Mouse (Mus musculus): ENCODE data around the gene Rprd2. TPM values are rescaled to one million over a fixed set of nuclear protein-coding genes. Genes with fewer than 3 reads are reported as not detected.
"Not testable (repeated sequence)": the region's sequence is repeated elsewhere in the genome, so short reads cannot be mapped to it uniquely, and the experiment has no call there.

Gene Rprd2
- polyA plus RNA-seq (2016; fragmentation: Nextera tagmentation; extraction: Ambion mirVana), result 25.5 and 25.9 TPM in 2 replicates

GRCm38 (mm10) chr3:95818571-95819288 lies at the start of gene Rprd2:
Gene Rprd2 (minus strand): TSS chr3:95818863.
- Histone ChIP-seq H3K27me3 (replicated peaks) (no peaks in the 10 kb centered on the region), H3K4me3 (peak within 1 kb of the TSS; percentile 81), H3K27ac (ENCODE audit: poor library complexity, severe bottlenecking) (peak within 1 kb of the TSS; percentile 100), H3K9ac (peak within 1 kb of the TSS; percentile 94), H3K4me2 (peak within 1 kb of the TSS; percentile 76), H3K4me1 (replicated peaks) (peaks cover 15% of the 10 kb centered on the region), H3K9me3 (replicated peaks) (no peaks in the 10 kb centered on the region), H3K36me3 (0 out of 2 replicates have a peak, but pooled peaks cover 5% of the 10 kb centered on the region)
- ATAC-seq (ENCODE audit: insufficient number of reproducible peaks, low FRiP score), result peak; percentile 66
- 0% methylated on average over 56 of the region's 60 CpGs for WGBS

DNA sequence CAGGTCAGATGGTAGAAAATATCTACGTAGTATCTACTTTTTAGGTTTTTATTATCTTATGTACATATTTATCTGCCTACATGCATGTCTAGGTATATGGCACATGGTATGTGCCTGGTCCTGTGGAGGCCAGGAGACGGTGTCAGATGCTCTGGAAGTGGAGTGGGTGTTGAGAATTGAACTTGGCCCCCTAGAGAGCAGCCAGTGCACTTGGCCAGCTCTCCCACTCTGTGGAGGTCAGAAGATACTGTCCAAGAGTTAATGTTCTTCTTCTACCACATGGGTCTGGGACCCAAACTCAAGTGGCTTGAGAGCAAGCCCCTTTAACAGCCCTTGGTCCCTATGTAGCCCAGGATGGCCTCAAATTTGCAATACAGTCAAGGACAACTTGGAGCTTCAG lies 48.7 kb upstream of the Rprd2 start:
- no peak overlapping the region for H3K9ac ChIP-seq
- no peak overlapping the region for H3K4me3 ChIP-seq
- no peaks in the 10 kb centered on the region for H3K27me3 ChIP-seq (replicated peaks)
- no peaks in the 10 kb centered on the region for H3K9me3 ChIP-seq (replicated peaks)
- H3K27ac ChIP-seq (ENCODE audit: poor library complexity, severe bottlenecking), result no peak overlapping the region
- no peak for ATAC-seq (ENCODE audit: insufficient number of reproducible peaks, low FRiP score)
- H3K36me3 ChIP-seq, result peaks cover 54% of the 10 kb centered on the region
- no peak overlapping the region for H3K4me2 ChIP-seq
- peaks cover 14% of the 10 kb centered on the region for H3K4me1 ChIP-seq (replicated peaks)
- WGBS, result 84% methylated on average over 2 of the region's 2 CpGs

DNA sequence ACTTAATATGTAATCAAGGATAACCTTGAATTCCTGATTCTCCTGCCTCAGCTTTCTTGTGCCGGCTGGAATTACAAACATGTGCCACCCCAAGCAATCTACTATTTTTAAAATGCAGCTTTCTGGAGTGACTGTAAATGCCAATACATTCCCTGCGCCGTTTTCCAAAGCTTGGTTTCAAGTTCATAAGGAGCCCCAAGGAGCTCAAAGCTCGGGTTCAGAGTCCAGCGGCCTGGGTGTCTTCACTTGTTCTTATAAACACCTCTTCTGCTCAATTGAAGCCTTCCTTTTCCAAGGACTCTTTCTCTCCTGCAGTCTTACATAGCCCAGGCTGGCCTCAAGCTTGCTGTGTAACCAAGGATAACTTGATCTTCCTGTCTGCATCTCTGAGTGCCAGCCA lies 47.4 kb upstream of the Rprd2 start:
- Histone ChIP-seq H3K9me3 (replicated peaks) (no peaks in the 10 kb centered on the region), H3K9ac (no peak overlapping the region), H3K4me2 (no peak overlapping the region), H3K36me3 (peaks cover 58% of the 10 kb centered on the region), H3K4me1 (replicated peaks) (peaks cover 9% of the 10 kb centered on the region), H3K27me3 (replicated peaks) (no peaks in the 10 kb centered on the region), H3K27ac (ENCODE audit: poor library complexity, severe bottlenecking) (no peak overlapping the region), H3K4me3 (no peak overlapping the region)
- ATAC-seq (ENCODE audit: insufficient number of reproducible peaks, low FRiP score), result no peak
- WGBS, result 84% methylated on average over 5 of the region's 5 CpGs

- 84% methylated on average over 20 of the region's 20 CpGs for WGBS
- Histone ChIP-seq H3K4me3 (no peak overlapping the region), H3K36me3 (peaks cover 58% of the 10 kb centered on the region), H3K9ac (no peak overlapping the region), H3K27ac (ENCODE audit: poor library complexity, severe bottlenecking) (no peak overlapping the region), H3K4me1 (replicated peaks) (peaks cover 7% of the 10 kb centered on the region), H3K27me3 (replicated peaks) (no peaks in the 10 kb centered on the region), H3K9me3 (replicated peaks) (no peaks in the 10 kb centered on the region), H3K4me2 (no peak overlapping the region)
- ATAC-seq (ENCODE audit: insufficient number of reproducible peaks, low FRiP score), result no peak
Observed at GRCm38 (mm10) chr3:95865571-95865970, 46.9 kb upstream of the Rprd2 start.

DNA sequence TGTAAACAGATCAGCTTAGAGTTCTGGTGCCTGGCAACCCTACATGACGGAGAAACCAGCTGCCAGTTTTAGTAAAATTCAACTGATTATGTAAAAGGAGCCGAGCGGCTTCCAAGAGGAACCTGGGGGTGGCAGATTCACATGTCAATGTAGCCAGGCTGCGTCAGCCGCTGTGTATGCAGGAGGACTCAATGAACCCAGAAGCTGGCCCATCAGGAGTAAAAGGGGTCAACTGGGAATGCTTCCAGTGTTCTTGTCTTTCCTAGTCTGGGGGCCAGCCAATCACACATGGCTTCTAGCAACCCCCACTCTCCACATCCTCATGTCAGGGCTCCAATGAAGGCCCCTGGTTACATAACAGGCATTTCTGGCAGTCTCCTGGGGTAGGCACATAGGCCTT lies 46.4 kb upstream of the Rprd2 start:
- peaks cover 3% of the 10 kb centered on the region; the same call in 1 of the 2 replicates for H3K4me1 ChIP-seq (replicated peaks)
- 79% methylated on average over 5 of the region's 5 CpGs for WGBS
- H3K9me3 ChIP-seq (replicated peaks), result no peaks in the 10 kb centered on the region
- peaks cover 56% of the 10 kb centered on the region for H3K36me3 ChIP-seq
- no peak overlapping the region for H3K4me3 ChIP-seq
- no peak overlapping the region for H3K27ac ChIP-seq (ENCODE audit: poor library complexity, severe bottlenecking)
- H3K4me2 ChIP-seq, result no peak overlapping the region
- no peak overlapping the region for H3K9ac ChIP-seq
- no peaks in the 10 kb centered on the region for H3K27me3 ChIP-seq (replicated peaks)
- no peak for ATAC-seq (ENCODE audit: insufficient number of reproducible peaks, low FRiP score)

DNA sequence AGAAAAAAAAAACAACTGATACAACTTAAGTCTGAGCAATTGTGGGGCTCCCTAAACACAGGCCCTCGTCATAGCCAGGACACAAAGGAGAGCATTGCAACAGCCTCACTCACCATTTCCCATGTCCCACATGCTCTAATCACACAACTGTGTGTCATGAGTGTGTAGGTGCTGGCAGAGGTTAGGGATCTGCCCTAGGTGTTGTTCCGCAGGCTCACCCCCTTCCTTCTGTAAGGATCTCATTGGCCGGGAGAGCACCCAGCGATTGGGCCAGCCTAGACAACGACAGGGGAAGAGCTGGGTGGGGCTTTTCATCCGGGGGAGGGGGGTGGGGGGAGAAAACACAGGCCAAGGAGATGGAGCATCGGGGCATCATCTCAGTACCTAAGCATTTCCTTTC lies 44.9 kb upstream of the Rprd2 start:
- ATAC-seq (ENCODE audit: insufficient number of reproducible peaks, low FRiP score), result no peak
- Histone ChIP-seq H3K36me3 (peaks cover 42% of the 10 kb centered on the region), H3K4me2 (no peak overlapping the region), H3K9me3 (replicated peaks) (no peaks in the 10 kb centered on the region), H3K27me3 (replicated peaks) (no peaks in the 10 kb centered on the region), H3K9ac (no peak overlapping the region), H3K4me3 (no peak overlapping the region), H3K27ac (ENCODE audit: poor library complexity, severe bottlenecking) (no peak overlapping the region), H3K4me1 (replicated peaks) (peaks cover 3% of the 10 kb centered on the region; the same call in 1 of the 2 replicates)
- WGBS, result 67% methylated on average over 7 of the region's 7 CpGs

GRCm38 (mm10) chr3:95861796-95862195 lies 43.1 kb upstream of the Rprd2 start:
- Histone ChIP-seq H3K9me3 (replicated peaks) (no peaks in the 10 kb centered on the region), H3K4me1 (replicated peaks) (peaks cover 3% of the 10 kb centered on the region; the same call in 1 of the 2 replicates), H3K36me3 (peaks cover 33% of the 10 kb centered on the region), H3K9ac (no peak overlapping the region), H3K27me3 (replicated peaks) (no peaks in the 10 kb centered on the region), H3K27ac (ENCODE audit: poor library complexity, severe bottlenecking) (no peak overlapping the region), H3K4me3 (no peak overlapping the region), H3K4me2 (no peak overlapping the region)
- ATAC-seq (ENCODE audit: insufficient number of reproducible peaks, low FRiP score), result 0 out of 2 replicates have a peak, but pooled peaks have one; percentile 11
- WGBS, result 50% methylated on average over 2 of the region's 2 CpGs

- H3K36me3 ChIP-seq, result peaks cover 28% of the 10 kb centered on the region
- H3K27ac ChIP-seq (ENCODE audit: poor library complexity, severe bottlenecking), result no peak overlapping the region
- H3K4me1 ChIP-seq (replicated peaks), result peaks cover 3% of the 10 kb centered on the region; the same call in 1 of the 2 replicates
- H3K4me3 ChIP-seq, result no peak overlapping the region
- no peak overlapping the region for H3K9ac ChIP-seq
- no peaks in the 10 kb centered on the region for H3K27me3 ChIP-seq (replicated peaks)
- no peak for ATAC-seq (ENCODE audit: insufficient number of reproducible peaks, low FRiP score)
- no peak overlapping the region for H3K4me2 ChIP-seq
- 71% methylated on average over 10 of the region's 10 CpGs for WGBS
- H3K9me3 ChIP-seq (replicated peaks), result no peaks in the 10 kb centered on the region
Observed at GRCm38 (mm10) chr3:95861216-95861615, 42.6 kb upstream of the Rprd2 start.

GRCm38 (mm10) chr3:95860323-95860722 lies 41.7 kb upstream of the Rprd2 start:
- Histone ChIP-seq H3K4me3 (no peak overlapping the region), H3K27me3 (replicated peaks) (no peaks in the 10 kb centered on the region), H3K27ac (ENCODE audit: poor library complexity, severe bottlenecking) (no peak overlapping the region), H3K4me1 (replicated peaks) (peaks cover 3% of the 10 kb centered on the region; the same call in 1 of the 2 replicates), H3K9ac (no peak overlapping the region), H3K9me3 (replicated peaks) (no peaks in the 10 kb centered on the region), H3K36me3 (peaks cover 24% of the 10 kb centered on the region), H3K4me2 (no peak overlapping the region)
- ATAC-seq (ENCODE audit: insufficient number of reproducible peaks, low FRiP score), result no peak
- WGBS, result 76% methylated on average over 3 of the region's 3 CpGs

DNA sequence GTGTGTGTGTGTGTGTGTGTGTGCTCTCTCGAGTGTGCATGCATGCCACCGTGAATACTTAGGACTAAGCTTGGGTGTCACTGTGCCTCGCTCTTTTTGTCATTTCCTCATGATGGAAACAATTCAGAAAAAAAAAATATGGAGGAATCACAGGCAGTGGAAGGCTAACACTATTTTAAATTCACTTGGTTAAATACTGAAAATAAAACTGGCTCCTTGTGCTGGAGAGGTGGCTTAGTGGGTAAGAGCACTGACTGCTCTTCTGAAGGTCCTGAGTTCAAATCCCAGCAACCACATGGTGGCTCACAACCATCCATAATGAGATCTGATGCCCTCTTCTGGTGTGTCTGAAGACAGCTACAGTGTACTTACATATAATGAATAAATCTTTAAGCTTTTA lies 39.6 kb upstream of the Rprd2 start:
- not testable (repeated sequence) for H3K27ac ChIP-seq (ENCODE audit: poor library complexity, severe bottlenecking); ATAC-seq (ENCODE audit: insufficient number of reproducible peaks, low FRiP score); H3K27me3 ChIP-seq (replicated peaks); H3K4me2 ChIP-seq; H3K4me1 ChIP-seq (replicated peaks); H3K9ac ChIP-seq; H3K9me3 ChIP-seq (replicated peaks); H3K4me3 ChIP-seq
- H3K36me3 ChIP-seq, result peaks cover 12% of the 10 kb centered on the region
- WGBS, result 80% methylated on average over 3 of the region's 3 CpGs

DNA sequence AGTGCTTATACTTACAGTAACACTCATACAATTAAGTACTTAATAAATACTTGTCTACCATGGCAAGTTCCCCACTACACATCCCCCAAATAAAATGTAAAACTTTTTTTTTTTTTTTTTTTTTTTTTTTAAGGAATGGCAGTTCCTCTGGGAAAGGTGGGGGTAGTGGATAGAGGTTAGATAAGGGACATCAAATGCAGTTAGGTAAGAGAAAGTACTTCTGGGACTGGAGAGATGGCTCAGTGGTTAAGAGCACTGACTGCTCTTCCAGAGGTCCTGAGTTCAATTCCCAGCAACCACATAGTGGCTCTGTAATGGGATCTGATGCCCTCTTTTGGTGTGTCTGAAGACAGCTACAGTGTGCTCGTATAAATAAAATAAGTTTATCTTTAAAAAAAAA lies 38.4 kb upstream of the Rprd2 start:
- ATAC-seq (ENCODE audit: insufficient number of reproducible peaks, low FRiP score); H3K9ac ChIP-seq; H3K4me1 ChIP-seq (replicated peaks); H3K27ac ChIP-seq (ENCODE audit: poor library complexity, severe bottlenecking); H3K9me3 ChIP-seq (replicated peaks); H3K27me3 ChIP-seq (replicated peaks); H3K4me3 ChIP-seq; H3K4me2 ChIP-seq: not testable (repeated sequence)
- peaks cover 17% of the 10 kb centered on the region for H3K36me3 ChIP-seq
- WGBS, result 77% methylated on average over 1 of the region's 1 CpGs

Data from heart, embryonic 12.5 days (tissue).